Mouse (Mus musculus) cerebellum, postnatal 14 days (tissue): Measurements from ENCODE around the gene Espn.
A peak's percentile ranks its signal among the peaks of the same experiment; 100 is the strongest.

Experiments
- DNase-seq, 2 experiments: peaks; one replicate each; pipeline ENCODE4 v3.0.0; 2021; ENCODE audit warnings: mixed read lengths in 2 of 2

Gene Espn

GRCm38 (mm10) chr4:152143632-152144031 lies 8.5 kb downstream of the Espn start:
- no peak for DNase-seq

GRCm38 (mm10) chr4:152141521-152142135 lies 10.5 kb downstream of the Espn start:
- no peak for DNase-seq

GRCm38 (mm10) chr4:152140441-152140840 lies 11.7 kb downstream of the Espn start:
- peak; percentile 76 to 82 for DNase-seq

GRCm38 (mm10) chr4:152138497-152139260 lies 13.5 kb downstream of the Espn start:
- DNase-seq, result peak; percentile 82 to 87

- DNase-seq, result no peak
Observed at GRCm38 (mm10) chr4:152136876-152137250, 15.3 kb downstream of the Espn start.

GRCm38 (mm10) chr4:152136112-152136875 lies 15.9 kb downstream of the Espn start:
- DNase-seq, result peak; percentile 50 to 67

- DNase-seq, result no peak
Observed at GRCm38 (mm10) chr4:152135363-152135762, 16.8 kb downstream of the Espn start.

GRCm38 (mm10) chr4:152134507-152134906 lies 17.7 kb downstream of the Espn start:
- DNase-seq, result peak; percentile 55 to 72

GRCm38 (mm10) chr4:152133213-152133612 lies 19.0 kb downstream of the Espn start:
- DNase-seq, result no peak

GRCm38 (mm10) chr4:152132772-152133169 lies 19.4 kb downstream of the Espn start:
- no peak for DNase-seq

GRCm38 (mm10) chr4:152131809-152132771 lies 20.1 kb downstream of the Espn start:
- no peak for DNase-seq

- DNase-seq, result peak in 1 of 2 experiments; percentile 42
Observed at GRCm38 (mm10) chr4:152130771-152131653, 21.2 kb downstream of the Espn start.

- DNase-seq, result no peak
Observed at GRCm38 (mm10) chr4:152129395-152129930, 22.7 kb downstream of the Espn start.

- DNase-seq, result no peak
Observed at GRCm38 (mm10) chr4:152128784-152129183, 23.4 kb downstream of the Espn start.

GRCm38 (mm10) chr4:152127884-152128283 lies 24.3 kb downstream of the Espn start:
- no peak for DNase-seq

- DNase-seq, result peak in 1 of 2 experiments; percentile 32
Observed at GRCm38 (mm10) chr4:152126026-152126920, 25.9 kb downstream of the Espn start.

GRCm38 (mm10) chr4:152125161-152126025 lies 26.8 kb downstream of the Espn start:
- DNase-seq, result peak; percentile 73 to 77

- no peak for DNase-seq
Observed at GRCm38 (mm10) chr4:152124361-152124961, 27.7 kb downstream of the Espn start.

GRCm38 (mm10) chr4:152121183-152121505 lies 31.0 kb downstream of the Espn start:
- DNase-seq, result no peak
